Mouse (Mus musculus) lung, adult 2 months (tissue): ENCODE data around the gene Rnf152.

Experiments
- CTCF ChIP-seq: fragments of 200-500 bp; IDR thresholded peaks from 2 replicates; pipeline ENCODE4 v1.5.1; 2011; ENCODE audit warnings: mild to moderate bottlenecking, low read length, control low read depth; ENCODE audit not compliant: insufficient read depth
- POLR2A ChIP-seq: fragments of 200-500 bp; IDR thresholded peaks from 2 replicates; pipeline ENCODE4 v1.6.1; 2011; ENCODE audit warnings: low read depth, mild to moderate bottlenecking, control low read depth, low read length, borderline replicate concordance; ENCODE audit errors: extremely low read depth

GRCm38 (mm10) chr1:105281277-105281676 lies 75.2 kb downstream of the Rnf152 start:
- TF ChIP-seq CTCF (no peak), POLR2A (no peak)
